Mouse (Mus musculus) urinary bladder, postnatal 36 days (tissue): ENCODE measurements at regions not wholly inside any gene's neighbourhood (a gene's known extent, or its start where the extent isn't known, plus 50 kb on each side); places are given as distances from the start of the nearest gene placed in this dataset.

Source experiments
- DNase-seq, 2 experiments: peaks; one replicate each; pipeline ENCODE4 v3.0.0; 2022; ENCODE audit warnings: low spot score in 2 of 2, mixed read lengths in 1 of 2

DNA sequence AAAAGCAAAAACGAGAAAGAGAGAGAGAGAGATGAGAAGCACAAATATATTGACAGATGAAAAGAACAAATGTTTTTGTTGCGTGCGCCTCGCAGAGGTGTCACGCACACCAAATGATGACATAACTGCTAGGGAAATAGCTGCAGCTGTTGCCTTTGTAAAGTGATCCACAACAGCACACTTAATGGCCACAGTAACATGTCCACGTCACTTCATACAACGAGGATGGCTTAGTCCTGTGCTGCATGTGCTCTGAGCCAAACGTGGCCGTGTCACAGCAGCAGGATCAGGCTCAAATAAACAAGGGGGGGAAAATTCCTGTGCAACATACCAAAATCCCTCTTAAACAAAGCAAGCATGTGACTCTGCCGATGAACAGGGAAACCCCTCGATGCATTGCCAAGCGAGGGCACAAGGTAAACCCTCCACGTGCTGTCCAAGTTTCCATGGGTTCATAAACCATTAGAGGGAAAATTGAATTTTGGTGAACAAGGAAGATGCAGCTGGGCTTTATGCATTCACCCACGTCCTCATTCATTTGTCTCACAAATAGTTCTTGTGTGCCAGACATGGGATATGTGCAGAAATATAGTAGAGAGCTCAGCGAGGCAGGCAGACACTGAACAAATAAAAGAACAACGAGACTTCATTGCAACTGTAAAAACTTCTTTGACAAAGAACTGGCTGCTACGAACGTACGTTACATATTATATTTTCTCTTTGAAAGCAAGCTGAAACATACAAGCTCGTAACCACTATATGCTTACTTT lies 223.0 kb upstream of the Pard3b start:
- no peak for DNase-seq

DNA sequence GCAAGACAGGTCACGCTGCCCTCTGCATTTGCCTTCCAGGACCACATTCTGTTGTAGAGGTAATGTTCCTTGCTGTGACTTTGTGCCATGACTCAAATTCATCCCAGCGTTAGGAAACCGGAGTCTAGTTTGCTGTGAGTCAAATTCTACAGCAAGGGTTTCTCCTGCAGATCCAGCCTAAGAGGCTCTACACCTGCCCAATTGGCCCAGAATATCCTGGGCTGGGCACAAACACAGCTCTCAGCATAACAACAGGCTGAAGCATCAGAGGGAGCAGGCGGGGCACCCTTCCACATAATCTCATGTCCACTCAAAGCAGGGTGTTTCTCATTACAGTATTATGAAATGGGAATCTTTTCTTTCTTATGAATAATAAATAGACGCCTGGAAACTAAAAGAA lies 220.2 kb upstream of the Pard3b start:
- peak; percentile 10 to 24 for DNase-seq

DNA sequence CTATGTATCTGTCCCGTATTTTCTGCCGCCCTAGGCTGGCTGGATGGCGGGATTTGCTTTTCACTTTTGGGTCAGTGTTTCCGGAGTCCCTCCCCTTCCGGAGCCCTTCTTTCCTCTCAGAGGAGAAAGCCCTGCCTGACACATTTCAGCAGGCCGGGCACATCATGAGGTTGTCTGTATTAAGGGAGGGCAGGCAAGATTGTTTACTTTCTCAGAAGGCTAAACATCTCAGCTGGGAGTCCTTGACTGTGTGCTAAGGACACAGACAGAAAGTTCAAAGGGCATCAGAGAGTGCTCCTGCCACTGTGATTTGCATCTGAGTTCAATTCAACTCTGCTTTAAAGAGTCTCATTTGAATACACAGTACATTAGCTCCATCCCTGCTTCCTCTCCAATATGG lies 218.8 kb upstream of the Pard3b start:
- DNase-seq = no peak

DNA sequence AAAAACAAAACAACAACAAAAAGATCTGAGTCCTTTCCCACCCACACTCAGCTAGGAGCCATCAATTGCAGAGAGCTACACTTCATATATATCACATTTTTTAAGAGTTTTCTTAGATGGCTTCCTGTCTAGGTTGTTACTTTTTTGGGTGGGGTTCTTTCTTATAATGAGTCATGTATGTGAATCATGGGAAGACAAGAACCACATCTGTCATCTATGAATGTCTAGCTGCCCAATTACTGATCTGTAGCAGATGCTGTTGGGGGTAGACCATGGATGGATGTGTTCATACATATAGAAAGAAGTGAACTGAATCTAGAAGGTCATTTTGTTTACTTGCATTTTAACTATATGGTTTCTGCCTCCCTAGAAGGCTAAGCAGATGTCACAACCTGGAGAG lies 215.4 kb upstream of the Pard3b start:
- no peak for DNase-seq

DNA sequence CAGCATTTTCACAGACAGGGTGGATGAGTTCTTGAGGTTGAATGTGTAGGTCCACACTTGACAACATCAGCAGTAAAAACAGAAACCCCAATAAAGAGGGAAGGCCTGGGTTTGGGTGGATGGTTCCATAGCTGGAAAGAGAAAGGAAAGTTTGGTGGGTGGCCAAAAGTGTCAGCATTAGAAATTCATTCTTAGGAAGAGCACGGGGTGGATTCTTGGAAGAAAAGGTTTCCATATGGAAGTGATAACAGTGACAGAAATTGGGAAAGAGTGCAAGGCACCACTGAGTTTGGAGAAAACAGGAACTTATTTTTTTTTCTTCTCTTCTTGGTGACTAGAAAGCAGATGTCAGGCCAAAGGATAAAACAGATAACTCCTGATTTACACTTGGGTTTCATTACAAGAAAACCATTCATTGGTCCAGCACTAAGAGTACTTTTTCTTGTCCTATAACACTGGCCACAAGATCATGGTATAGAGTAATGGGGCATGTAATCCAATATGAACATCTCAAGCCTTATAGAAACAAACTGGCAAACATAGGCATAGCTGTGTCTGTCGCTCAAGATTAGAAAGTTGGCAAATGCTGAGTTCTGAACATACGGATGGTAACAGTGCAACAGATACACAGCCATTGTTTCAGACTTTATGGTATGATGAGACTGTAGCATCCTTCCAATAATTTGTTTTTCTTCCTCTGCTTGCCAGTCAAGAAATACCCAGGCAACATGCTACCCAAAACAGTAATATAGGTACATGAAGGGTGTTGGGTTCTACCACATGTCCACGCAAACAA lies 209.7 kb upstream of the Pard3b start:
- DNase-seq = peak in 1 of 2 experiments; percentile 15

DNA sequence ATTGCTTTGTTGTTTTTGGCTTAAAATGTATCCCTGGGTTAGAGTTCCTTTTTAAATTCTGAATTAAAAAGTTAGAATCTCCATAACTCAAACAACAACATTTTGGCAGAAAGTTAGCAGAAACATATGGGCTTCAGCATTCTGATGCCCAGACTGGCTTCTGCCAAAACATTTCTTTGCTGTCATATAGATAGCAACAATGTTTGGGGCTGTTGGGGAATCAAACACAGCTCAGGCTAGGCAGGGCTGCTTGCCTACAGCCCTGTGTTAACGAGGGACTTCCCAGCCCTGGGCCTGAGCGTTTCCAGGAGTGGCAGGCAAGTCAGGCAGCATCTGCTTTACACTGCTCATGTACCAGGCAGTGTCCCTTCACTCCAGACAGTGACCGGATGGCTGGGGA lies 201.0 kb upstream of the Pard3b start:
- DNase-seq = no peak

DNA sequence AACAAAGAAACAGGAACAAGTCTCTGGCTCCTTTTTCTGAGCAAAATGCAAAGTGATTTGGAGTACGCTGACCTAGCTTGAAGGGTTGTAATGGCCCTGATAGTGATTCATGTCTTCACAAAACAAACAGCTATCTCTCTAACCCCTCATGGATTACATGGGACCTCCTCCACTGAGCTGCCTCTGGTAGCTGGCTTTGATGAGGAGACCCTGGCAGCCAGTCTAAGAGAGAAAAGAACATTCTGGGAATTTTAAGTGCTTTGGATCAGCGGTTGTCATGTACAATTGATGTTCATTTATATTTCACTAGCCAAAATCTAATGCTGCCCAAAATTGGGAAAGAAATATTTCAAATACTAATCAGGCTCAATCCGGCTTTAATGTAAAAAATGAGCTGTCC lies 177.2 kb upstream of the Pard3b start:
- DNase-seq = peak in 1 of 2 experiments; percentile 17

DNA sequence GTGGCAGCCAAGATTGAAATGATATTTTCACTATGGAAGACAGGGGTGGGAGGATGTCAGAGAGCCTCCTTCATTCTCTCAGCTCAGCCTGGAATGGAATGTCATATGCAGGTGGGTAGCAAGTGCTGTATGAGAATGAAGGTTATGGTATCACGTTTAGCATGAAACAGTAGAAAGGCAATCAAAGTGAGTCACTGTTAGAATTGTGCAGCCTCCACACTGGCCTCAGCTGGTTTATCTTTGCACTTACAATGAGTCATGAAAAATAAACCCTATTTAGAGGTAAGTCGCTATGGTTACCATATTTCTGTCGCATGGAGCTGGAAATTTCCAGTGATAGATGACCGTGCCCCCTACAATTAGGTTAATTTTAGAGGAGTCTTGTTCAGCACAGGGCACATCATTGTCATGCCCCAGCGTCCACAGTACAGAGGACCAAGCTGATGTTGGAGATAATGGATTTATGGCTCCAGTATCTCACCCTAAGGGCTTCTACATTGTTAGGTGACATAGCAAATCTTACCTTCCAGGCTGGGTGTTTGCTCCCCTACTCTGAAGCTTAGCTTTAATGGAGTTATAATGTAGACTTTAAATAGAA lies 167.9 kb upstream of the Pard3b start:
- no peak for DNase-seq

DNA sequence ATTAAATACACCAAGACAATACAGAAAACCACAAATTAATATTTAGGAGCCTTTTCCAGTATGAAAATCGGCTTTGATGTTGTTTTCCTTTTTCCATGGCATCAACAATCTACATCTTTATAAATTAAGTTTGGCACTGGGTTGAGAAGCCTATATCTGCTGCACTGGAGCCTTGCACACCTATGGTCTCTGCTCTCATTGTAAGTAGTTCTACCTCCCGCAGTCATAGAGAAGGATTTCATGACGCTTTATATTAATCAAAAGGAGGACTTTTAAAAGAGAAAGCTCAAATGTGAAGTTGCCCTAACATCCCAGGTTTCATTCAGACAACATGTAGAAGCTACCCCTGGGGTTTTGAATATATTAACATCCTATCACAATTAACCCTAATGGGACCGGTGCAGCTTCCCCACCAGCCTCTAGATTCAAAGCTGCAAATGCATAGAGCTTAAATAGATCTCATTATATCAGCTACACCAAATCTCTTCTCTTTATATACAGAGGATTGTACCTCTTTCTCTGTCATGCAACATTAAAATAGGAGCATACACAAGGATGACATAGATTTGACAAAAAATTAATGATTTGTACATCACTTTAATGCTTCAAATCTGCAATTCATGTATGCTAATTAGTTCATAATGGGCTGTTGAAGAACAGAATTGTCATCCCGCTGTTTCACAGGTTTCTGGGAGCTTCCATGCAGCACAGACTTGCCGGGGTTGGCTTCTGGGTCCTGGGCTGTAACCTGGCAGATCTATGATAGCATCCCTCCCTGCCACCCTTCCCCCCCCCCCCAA lies 166.6 kb upstream of the Pard3b start:
- DNase-seq = no peak

DNA sequence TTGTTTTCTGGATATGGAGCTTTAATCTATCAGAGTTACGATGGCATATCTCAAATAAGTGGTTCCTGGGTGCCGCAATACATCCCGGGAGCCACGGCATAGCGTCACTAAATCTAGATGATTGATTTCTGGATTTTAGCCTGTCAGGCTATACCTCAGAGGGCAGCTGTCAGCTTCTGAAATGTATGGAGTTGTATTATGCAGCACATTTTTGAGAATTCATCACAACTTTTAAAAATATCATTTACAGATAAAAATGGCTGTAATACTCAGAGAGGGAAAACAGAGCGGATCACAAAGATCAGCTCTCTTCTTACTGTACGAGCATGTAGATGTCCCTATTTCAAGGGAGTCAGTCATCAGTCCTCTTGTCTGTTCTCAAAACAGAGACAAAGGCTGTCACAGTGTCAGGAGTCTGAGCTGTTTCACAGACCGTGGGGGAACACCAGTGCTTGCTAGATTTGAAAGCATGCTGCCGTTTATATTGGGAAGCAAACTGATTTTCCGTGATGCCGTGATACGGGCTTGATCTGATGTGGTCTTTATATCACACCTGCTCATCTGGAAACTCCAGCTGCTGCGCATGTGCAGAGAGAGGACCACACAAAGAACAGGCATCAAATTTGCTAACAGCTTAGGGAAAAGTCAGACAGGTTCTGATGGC lies 165.9 kb upstream of the Pard3b start:
- no peak for DNase-seq

DNA sequence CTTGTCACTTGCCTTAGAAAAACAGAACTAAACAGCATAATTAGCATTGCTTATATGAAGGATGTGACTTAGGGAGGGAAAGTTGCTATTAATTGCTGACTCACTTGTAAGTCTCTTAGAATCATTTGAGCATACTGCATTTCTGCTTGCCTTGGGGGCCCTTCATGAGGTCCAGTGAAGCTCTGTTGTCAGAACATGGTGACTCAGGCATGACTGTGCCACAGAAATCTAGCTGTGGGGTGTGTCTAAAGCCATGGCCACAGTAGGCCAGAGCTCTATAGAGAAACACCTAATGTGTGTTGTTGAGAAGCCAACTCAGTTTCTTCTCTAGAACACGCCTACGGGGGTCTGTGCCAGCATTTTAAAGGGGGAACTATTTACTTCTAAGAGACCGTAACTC lies 153.2 kb upstream of the Pard3b start:
- DNase-seq = no peak

DNA sequence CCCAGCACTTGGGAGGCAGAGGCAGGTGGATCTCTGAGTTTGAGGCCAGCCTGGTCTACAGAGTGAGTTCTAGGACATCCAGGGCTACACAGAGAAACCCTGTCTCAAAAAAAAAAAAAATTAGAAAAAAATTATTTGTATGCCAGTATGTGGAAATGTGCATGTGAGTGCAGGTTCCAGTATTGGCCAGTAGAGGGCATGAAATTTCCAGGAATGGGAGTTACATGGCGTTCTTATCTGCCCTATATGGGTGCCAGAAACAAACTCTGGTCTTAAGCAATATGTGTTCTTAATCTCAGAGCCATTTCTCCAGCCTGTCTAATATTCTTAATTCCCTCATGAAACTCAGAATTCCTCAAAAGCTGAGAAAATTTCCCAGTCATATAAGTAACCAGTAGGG lies 113.7 kb upstream of the Pard3b start:
- no peak for DNase-seq

DNA sequence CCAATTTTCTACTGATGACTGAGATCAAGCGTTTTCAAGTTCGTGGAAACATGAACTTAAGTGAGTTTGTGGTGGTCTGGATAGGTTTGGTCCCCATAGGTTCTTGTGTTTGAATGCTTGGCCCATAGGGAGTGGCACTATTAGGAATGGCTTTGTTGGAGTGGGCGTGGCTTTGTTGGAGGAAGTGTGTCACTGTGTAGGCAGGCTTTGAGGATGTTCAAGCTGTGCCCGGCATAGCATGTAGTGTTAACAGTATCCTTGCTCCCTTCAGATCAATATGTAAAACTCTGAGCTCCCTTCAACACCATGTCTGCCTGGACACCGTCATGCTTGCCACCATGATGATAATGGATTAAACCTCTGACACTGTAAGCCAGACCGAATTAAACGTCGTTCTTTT lies 112.7 kb upstream of the Pard3b start:
- DNase-seq = no peak

DNA sequence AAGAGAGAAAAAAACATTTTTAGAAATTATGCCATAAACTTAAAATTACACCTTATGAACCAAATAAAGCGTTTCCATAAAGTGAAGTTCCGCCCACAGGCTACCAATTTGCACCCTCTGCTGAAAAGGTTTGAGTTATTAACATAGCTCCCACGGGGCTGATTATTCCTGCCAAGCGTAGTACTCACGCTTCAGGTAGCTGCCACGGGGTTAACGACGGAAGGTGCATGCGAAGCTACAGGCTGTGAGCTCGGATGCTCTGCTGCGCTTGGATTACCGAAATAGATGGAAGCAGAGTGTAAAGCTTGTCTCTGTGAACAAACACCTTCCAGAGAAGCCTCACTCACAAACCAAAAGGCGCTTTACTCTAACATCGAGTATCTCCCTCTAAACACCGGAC lies 109.9 kb upstream of the Pard3b start:
- DNase-seq = no peak

DNA sequence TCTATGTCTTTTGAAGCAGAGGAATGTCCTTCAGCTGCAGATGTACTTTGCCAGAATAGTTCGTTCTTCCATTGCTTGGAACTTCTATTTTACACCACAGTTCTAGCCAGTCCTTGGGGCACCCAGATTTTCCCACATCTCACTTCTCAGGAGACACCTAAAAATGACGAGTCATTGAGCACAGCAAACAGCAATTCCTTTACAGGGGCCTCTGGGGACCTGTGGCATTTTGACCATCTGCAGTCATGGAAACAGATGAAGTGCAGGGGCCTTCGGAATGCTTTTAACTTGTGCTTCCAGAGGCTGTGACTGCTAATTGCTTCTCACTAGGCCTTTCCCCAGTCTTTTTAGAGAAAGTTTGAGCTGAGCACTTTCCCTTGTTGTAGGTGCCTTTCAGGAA lies 108.5 kb upstream of the Pard3b start:
- DNase-seq = no peak

DNA sequence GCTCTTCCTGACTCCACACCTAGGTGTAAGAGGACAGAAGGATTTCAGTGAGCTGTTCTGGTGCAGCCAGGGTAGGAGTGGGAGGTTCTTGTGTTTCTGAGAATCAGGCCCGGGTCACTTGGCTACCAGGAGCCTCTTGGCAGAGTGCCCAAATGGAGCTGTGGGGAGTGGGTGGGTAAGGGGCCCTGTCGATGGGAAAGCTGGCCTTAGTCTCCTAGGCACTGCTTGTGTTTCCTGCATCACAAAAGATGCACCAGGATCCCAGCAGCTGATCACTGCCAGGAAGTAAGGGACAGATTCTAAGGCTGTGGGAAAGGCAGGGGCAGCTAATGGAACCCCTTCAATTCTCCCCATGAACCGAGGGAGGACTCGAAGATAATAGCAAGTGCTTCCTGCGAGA lies 107.1 kb upstream of the Pard3b start:
- DNase-seq = no peak

DNA sequence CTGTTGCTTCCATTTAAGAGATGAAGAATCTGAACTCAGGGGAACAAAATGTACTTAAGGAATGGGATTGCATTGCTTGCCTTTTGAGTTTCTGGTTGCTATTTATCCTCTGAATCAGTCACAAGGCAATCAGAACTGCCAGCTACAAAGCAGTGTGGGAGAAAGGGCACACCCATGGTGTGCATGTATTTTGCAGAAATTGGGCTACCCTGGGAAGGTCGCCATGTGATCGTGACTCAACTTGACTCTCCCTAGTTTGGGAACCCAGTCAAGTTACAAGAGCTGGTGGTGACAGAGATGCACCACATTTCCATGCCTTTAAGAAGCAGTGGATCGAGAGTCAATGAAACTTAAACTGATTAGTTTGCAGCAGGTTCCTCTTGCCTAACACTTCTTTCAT lies 98.5 kb upstream of the Pard3b start:
- DNase-seq = peak; percentile 13 to 42

DNA sequence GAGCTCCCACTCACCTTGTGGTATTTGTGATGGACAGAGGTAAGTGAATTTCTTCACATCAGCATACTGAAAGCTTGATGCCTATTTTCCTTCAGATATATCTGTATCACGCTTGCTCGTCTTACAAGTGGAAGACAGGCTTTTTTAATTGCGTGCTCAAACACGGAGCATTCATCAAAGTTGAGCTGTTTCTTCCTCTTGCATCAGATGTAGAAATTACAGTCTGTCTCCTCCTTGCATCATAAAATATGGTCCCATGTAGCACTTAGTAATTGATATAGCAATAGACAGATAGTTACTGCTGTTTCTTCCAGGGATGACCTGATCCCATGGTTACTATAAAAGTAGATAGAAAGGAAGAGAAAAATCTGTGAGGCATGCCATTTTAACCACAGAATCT lies 97.5 kb upstream of the Pard3b start:
- no peak for DNase-seq

DNA sequence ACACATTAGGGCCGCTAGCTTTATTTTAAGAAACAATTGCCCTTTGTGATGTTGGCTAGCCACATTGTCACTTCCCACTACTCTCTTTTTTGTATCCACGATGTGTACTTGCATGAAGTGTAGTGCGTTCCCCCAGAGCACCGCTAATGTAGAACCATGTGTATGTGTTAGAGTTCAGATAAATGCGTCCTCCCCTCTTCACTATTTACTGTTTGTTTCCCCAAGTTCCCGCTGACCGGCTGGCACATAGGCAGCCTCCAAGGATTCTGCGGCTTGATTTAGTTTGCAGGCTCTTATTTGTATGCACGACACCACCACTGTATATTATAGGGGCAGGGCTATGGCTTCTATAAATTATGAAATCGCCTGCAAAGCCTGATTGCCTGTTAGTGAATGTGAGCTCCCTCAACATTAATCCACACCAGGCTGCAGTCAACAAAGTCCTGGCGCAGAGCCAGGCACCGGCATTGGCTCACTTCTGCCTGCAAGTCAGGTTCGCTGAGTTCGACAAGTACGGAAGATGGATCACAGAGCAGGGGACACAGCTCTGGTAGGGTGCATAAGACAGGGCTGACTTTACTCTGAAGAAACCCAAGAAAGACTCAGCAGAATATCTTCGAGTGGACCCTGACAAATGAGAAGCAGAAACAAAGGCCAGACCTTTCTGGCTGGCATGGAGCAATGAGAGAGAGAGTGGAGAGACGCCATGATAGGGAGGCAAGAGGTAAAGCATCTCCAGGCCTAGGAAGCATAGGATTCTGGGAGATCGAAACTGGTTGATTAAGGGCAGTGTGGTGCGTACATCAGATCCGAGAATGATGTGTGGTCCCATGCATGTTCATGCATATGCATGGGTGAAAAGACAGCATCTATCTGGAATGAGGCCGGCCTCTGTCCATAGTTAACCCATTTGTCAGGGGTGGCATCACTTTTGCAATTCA lies 85.8 kb upstream of the Pard3b start:
- DNase-seq = peak in 1 of 2 experiments; percentile 48

DNA sequence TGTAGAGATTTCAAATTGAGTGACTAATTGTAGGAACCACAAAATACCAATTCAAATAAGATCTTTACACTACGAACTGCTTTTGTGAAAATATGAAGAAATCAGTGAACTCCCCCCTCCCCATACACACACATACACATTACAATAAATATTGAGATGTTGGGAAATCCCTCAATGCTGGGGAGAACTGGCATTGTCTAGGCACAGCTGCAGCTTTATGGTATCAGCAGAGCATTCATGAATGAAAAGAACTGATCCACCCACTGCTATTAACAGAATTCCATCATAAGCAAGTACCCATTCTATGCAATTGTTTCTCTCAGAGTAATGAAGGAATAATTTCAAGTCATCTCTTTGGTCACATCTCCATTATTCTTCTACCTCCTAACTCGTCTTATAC lies 79.1 kb upstream of the Pard3b start:
- no peak for DNase-seq
